In genomic region chr7:45492951-45493350, GRCm38 (mm10) we compare ENCODE assay signal across 22 mouse cellular contexts. TPM values are rescaled to one million over a fixed set of nuclear protein-coding genes. Genes with fewer than 3 reads are reported as not detected.
DNase-seq lines count a peak whose midpoint lies in the region; ATAC-seq lines count a peak whose summit lies in the region.
"Had no signal": no experiment of that assay in that cellular context is flagged by ENCODE, and none has a peak within 500 bp of the region (broad histone marks: within the 10 kb centered on the region; RNA-seq: fewer than 3 reads in every experiment).

No protein-coding gene starts in this region.

- H3K27ac ChIP-seq in liver, embryonic 12.5 days: peak overlapping the region; percentile 17; the same call in 1 of the 2 replicates
- H3K27ac ChIP-seq in liver, embryonic 11.5 days (ENCODE audit: low read depth, low read length): no peak overlapping the region
- no peak overlapping the region for H3K27ac ChIP-seq in hindbrain, embryonic 14.5 days
- H3K27ac ChIP-seq in limb, embryonic 10.5 days: no peak overlapping the region
- no peak overlapping the region for H3K27ac ChIP-seq in midbrain, embryonic 13.5 days
- H3K27ac ChIP-seq: forebrain, embryonic 12.5 days; kidney, postnatal 0 days; liver, embryonic 15.5 days had no signal

- no peaks in the 10 kb centered on the region for H3K27me3 ChIP-seq in liver, embryonic 12.5 days (replicated peaks)
- no peaks in the 10 kb centered on the region for H3K27me3 ChIP-seq in liver, embryonic 11.5 days (replicated peaks; ENCODE audit: control insufficient read depth, insufficient read depth, low read length)
- H3K27me3 ChIP-seq in hindbrain, embryonic 14.5 days (ENCODE audit: control insufficient read depth, insufficient read depth, low read length): no peaks in the 10 kb centered on the region
- H3K27me3 ChIP-seq in limb, embryonic 10.5 days (ENCODE audit: low read depth, poor library complexity, severe bottlenecking): no peaks in the 10 kb centered on the region
- H3K27me3 ChIP-seq in midbrain, embryonic 13.5 days: no peaks in the 10 kb centered on the region
- H3K27me3 ChIP-seq: forebrain, embryonic 12.5 days; liver, embryonic 15.5 days; stomach, embryonic 15.5 days had no signal

- no peak overlapping the region for H3K4me3 ChIP-seq in liver, embryonic 12.5 days
- H3K4me3 ChIP-seq in liver, embryonic 11.5 days (ENCODE audit: low read depth, low read length): no peak overlapping the region
- H3K4me3 ChIP-seq in hindbrain, embryonic 14.5 days (replicated peaks; ENCODE audit: low read length): no peak overlapping the region
- no peak overlapping the region for H3K4me3 ChIP-seq in limb, embryonic 10.5 days
- H3K4me3 ChIP-seq in midbrain, embryonic 13.5 days (replicated peaks): no peak overlapping the region
- H3K4me3 ChIP-seq: forebrain, embryonic 12.5 days; liver, embryonic 15.5 days; stomach, embryonic 15.5 days had no signal

- no peaks in the 10 kb centered on the region for H3K9me3 ChIP-seq in liver, embryonic 12.5 days (replicated peaks)
- H3K9me3 ChIP-seq in liver, embryonic 11.5 days (ENCODE audit: control insufficient read depth, low read length): no peaks in the 10 kb centered on the region
- H3K9me3 ChIP-seq in hindbrain, embryonic 14.5 days (ENCODE audit: control insufficient read depth, low read length): no peaks in the 10 kb centered on the region
- H3K9me3 ChIP-seq in limb, embryonic 10.5 days (replicated peaks): no peaks in the 10 kb centered on the region
- H3K9me3 ChIP-seq in midbrain, embryonic 13.5 days: no peaks in the 10 kb centered on the region
- H3K9me3 ChIP-seq: forebrain, embryonic 12.5 days; liver, embryonic 15.5 days; stomach, embryonic 15.5 days had no signal

- H3K4me1 ChIP-seq in liver, embryonic 12.5 days: peaks cover 59% of the 10 kb centered on the region
- peaks cover 28% of the 10 kb centered on the region for H3K4me1 ChIP-seq in liver, embryonic 11.5 days (replicated peaks; ENCODE audit: control insufficient read depth, insufficient read depth, low read length)
- H3K4me1 ChIP-seq in hindbrain, embryonic 14.5 days (replicated peaks; ENCODE audit: control insufficient read depth, insufficient read depth, low read length): peaks cover 11% of the 10 kb centered on the region; the same call in 1 of the 2 replicates
- H3K4me1 ChIP-seq in limb, embryonic 10.5 days: peaks cover 30% of the 10 kb centered on the region
- H3K4me1 ChIP-seq in midbrain, embryonic 13.5 days (replicated peaks): peaks cover 23% of the 10 kb centered on the region

- intact Hi-C loops in gastrocnemius, postnatal 14 days (cut with DNase I; ENCODE audit: low total_unique reads): no loop called here

- peak; percentile 77; the same call in 1 of the 2 replicates for ATAC-seq in cerebellum, adult (ENCODE audit: insufficient number of reproducible peaks, low FRiP score, low TSS enrichment)
- no peak for ATAC-seq in liver, embryonic 12.5 days
- no peak for ATAC-seq in liver, embryonic 11.5 days (replicated peaks; ENCODE audit: low FRiP score)
- ATAC-seq in hindbrain, embryonic 14.5 days (ENCODE audit: low FRiP score): no peak
- no peak for ATAC-seq in midbrain, embryonic 13.5 days
- ATAC-seq: intestine, embryonic 16.5 days had no signal

- H3K4me2 ChIP-seq in liver, embryonic 12.5 days: no peak overlapping the region
- no peak overlapping the region for H3K4me2 ChIP-seq in liver, embryonic 11.5 days
- no peak overlapping the region for H3K4me2 ChIP-seq in hindbrain, embryonic 14.5 days (replicated peaks)
- H3K4me2 ChIP-seq in midbrain, embryonic 13.5 days (replicated peaks): no peak overlapping the region
- H3K4me2 ChIP-seq: forebrain, embryonic 12.5 days; liver, embryonic 15.5 days; stomach, embryonic 15.5 days had no signal

- H3K36me3 ChIP-seq in liver, embryonic 12.5 days: peaks cover 61% of the 10 kb centered on the region
- H3K36me3 ChIP-seq in liver, embryonic 11.5 days (ENCODE audit: control insufficient read depth, insufficient read depth, low read length): peaks cover 27% of the 10 kb centered on the region
- peaks cover 61% of the 10 kb centered on the region for H3K36me3 ChIP-seq in hindbrain, embryonic 14.5 days (replicated peaks; ENCODE audit: control insufficient read depth, insufficient read depth)
- H3K36me3 ChIP-seq in limb, embryonic 10.5 days: peaks cover 61% of the 10 kb centered on the region
- H3K36me3 ChIP-seq in midbrain, embryonic 13.5 days: peaks cover 61% of the 10 kb centered on the region

- DNase-seq in cerebellum, postnatal 4 days (ENCODE audit: low spot score in 2 of 2): no peak
- DNase-seq in liver, embryonic 11.5 days (ENCODE audit: low spot score): no peak
- peak; percentile 47 for DNase-seq in gastrocnemius, postnatal 14 days
- no peak for DNase-seq in hindbrain, embryonic 14.5 days (ENCODE audit: low spot score)
- DNase-seq in limb, embryonic 10.5 days (ENCODE audit: low spot score): no peak
- DNase-seq: adrenal gland, adult 8-10 months; layer of hippocampus, adult 9-11 months; lung, postnatal 4 days; midbrain, embryonic 14.5 days; right cerebral cortex, postnatal 4 days; thymus, postnatal 25 days had no signal

- 88% methylated on average over 5 of the region's 5 CpGs for WGBS in liver, embryonic 12.5 days (ENCODE audit: insufficient replicate concordance)
- 93% methylated on average over 5 of the region's 5 CpGs for WGBS in liver, embryonic 11.5 days
- 98% methylated on average over 5 of the region's 5 CpGs for WGBS in hindbrain, embryonic 14.5 days
- WGBS in limb, embryonic 10.5 days: 97% methylated on average over 5 of the region's 5 CpGs
- WGBS in midbrain, embryonic 13.5 days: 95% methylated on average over 5 of the region's 5 CpGs

- H3K9ac ChIP-seq in liver, embryonic 12.5 days: no peak overlapping the region
- no peak overlapping the region for H3K9ac ChIP-seq in liver, embryonic 11.5 days (ENCODE audit: low read depth, low read length)
- H3K9ac ChIP-seq in hindbrain, embryonic 14.5 days: no peak overlapping the region
- H3K9ac ChIP-seq in midbrain, embryonic 13.5 days (replicated peaks): no peak overlapping the region
- H3K9ac ChIP-seq: forebrain, embryonic 12.5 days; liver, embryonic 15.5 days; stomach, embryonic 15.5 days had no signal

RNA-seq across cellular contexts. Expression of gene Dhdh, which starts 4.3 kb away (rescaled TPM):
- 2.8 and 3.1 TPM in 2 replicates for polyA plus RNA-seq in liver, embryonic 12.5 days (2016; fragmentation: Nextera tagmentation; extraction: Ambion mirVana)
- 4.9 and 5.8 TPM in 2 replicates for polyA plus RNA-seq in liver, embryonic 11.5 days (2014; fragmentation: Nextera tagmentation; extraction: Ambion mirVana)
- 10 to 100 TPM in 1 of 2 experiments, 1 to 10 TPM in 1; 9.4 to 10.5 TPM for total RNA-seq in gastrocnemius, postnatal 14 days (2021)
- polyA plus RNA-seq in hindbrain, embryonic 14.5 days (2014; fragmentation: Nextera tagmentation; extraction: Ambion mirVana): 2.8 and 3.6 TPM in 2 replicates
- polyA plus RNA-seq in limb, embryonic 10.5 days (2016; fragmentation: Nextera tagmentation; extraction: Ambion mirVana): 4.9 and 5.8 TPM in 2 replicates
- 3.3 and 3.6 TPM in 2 replicates for polyA plus RNA-seq in midbrain, embryonic 13.5 days (2015; fragmentation: Nextera tagmentation; extraction: Ambion mirVana)

RNA-seq across cellular contexts. Expression of gene Gm45808, which starts 6.3 kb away (rescaled TPM):
- polyA plus RNA-seq in liver, embryonic 12.5 days (2016; fragmentation: Nextera tagmentation; extraction: Ambion mirVana): not detected in 2 replicates
- polyA plus RNA-seq in liver, embryonic 11.5 days (2014; fragmentation: Nextera tagmentation; extraction: Ambion mirVana): not detected in 2 replicates
- 1 to 10 TPM; 6.0 to 6.2 TPM for total RNA-seq in gastrocnemius, postnatal 14 days (2021)
- not detected in 2 replicates for polyA plus RNA-seq in hindbrain, embryonic 14.5 days (2014; fragmentation: Nextera tagmentation; extraction: Ambion mirVana)
- not detected in 2 replicates for polyA plus RNA-seq in limb, embryonic 10.5 days (2016; fragmentation: Nextera tagmentation; extraction: Ambion mirVana)
- not detected in 2 replicates for polyA plus RNA-seq in midbrain, embryonic 13.5 days (2015; fragmentation: Nextera tagmentation; extraction: Ambion mirVana)
- total RNA-seq: hematopoietic stem cell, adult 5-6 weeks; left cerebral cortex, postnatal 10 days had no signal
- polyA plus RNA-seq: embryonic facial prominence, embryonic 14.5 days; forebrain, embryonic 12.5 days; intestine, embryonic 16.5 days; kidney, postnatal 0 days; liver, embryonic 15.5 days; midbrain, embryonic 14.5 days; stomach, embryonic 15.5 days had no signal

RNA-seq across cellular contexts. Expression of gene Tulp2, which starts 11.3 kb away (rescaled TPM):
- 1.9 and 2.0 TPM in 2 replicates for polyA plus RNA-seq in liver, embryonic 12.5 days (2016; fragmentation: Nextera tagmentation; extraction: Ambion mirVana)
- polyA plus RNA-seq in liver, embryonic 11.5 days (2014; fragmentation: Nextera tagmentation; extraction: Ambion mirVana): 2.3 and 3.2 TPM in 2 replicates
- not detected for total RNA-seq in gastrocnemius, postnatal 14 days (2021)
- polyA plus RNA-seq in hindbrain, embryonic 14.5 days (2014; fragmentation: Nextera tagmentation; extraction: Ambion mirVana): 0.13 and 0.35 TPM in 2 replicates
- 1.8 and 2.2 TPM in 2 replicates for polyA plus RNA-seq in limb, embryonic 10.5 days (2016; fragmentation: Nextera tagmentation; extraction: Ambion mirVana)
- polyA plus RNA-seq in midbrain, embryonic 13.5 days (2015; fragmentation: Nextera tagmentation; extraction: Ambion mirVana): 0.22 TPM in 1 of 2 replicates, not detected in the other
- total RNA-seq: hematopoietic stem cell, adult 5-6 weeks; left cerebral cortex, postnatal 10 days had no signal

RNA-seq across cellular contexts. Expression of gene Nucb1, which starts 17.3 kb away (rescaled TPM):
- polyA plus RNA-seq in liver, embryonic 12.5 days (2016; fragmentation: Nextera tagmentation; extraction: Ambion mirVana): 140 and 146 TPM in 2 replicates
- polyA plus RNA-seq in liver, embryonic 11.5 days (2014; fragmentation: Nextera tagmentation; extraction: Ambion mirVana): 149 and 153 TPM in 2 replicates
- 100 to 1,000 TPM; 100 TPM for total RNA-seq in gastrocnemius, postnatal 14 days (2021)
- 121 and 122 TPM in 2 replicates for polyA plus RNA-seq in hindbrain, embryonic 14.5 days (2014; fragmentation: Nextera tagmentation; extraction: Ambion mirVana)
- 116 and 125 TPM in 2 replicates for polyA plus RNA-seq in limb, embryonic 10.5 days (2016; fragmentation: Nextera tagmentation; extraction: Ambion mirVana)
- 86.7 and 101 TPM in 2 replicates for polyA plus RNA-seq in midbrain, embryonic 13.5 days (2015; fragmentation: Nextera tagmentation; extraction: Ambion mirVana)

RNA-seq across cellular contexts. Expression of gene Bax, which starts 26.3 kb away (rescaled TPM):
- 147 and 155 TPM in 2 replicates for polyA plus RNA-seq in liver, embryonic 12.5 days (2016; fragmentation: Nextera tagmentation; extraction: Ambion mirVana)
- 190 and 212 TPM in 2 replicates for polyA plus RNA-seq in liver, embryonic 11.5 days (2014; fragmentation: Nextera tagmentation; extraction: Ambion mirVana)
- 10 to 100 TPM; 20.1 to 22.4 TPM for total RNA-seq in gastrocnemius, postnatal 14 days (2021)
- polyA plus RNA-seq in hindbrain, embryonic 14.5 days (2014; fragmentation: Nextera tagmentation; extraction: Ambion mirVana): 182 and 190 TPM in 2 replicates
- polyA plus RNA-seq in limb, embryonic 10.5 days (2016; fragmentation: Nextera tagmentation; extraction: Ambion mirVana): 248 and 297 TPM in 2 replicates
- polyA plus RNA-seq in midbrain, embryonic 13.5 days (2015; fragmentation: Nextera tagmentation; extraction: Ambion mirVana): 259 and 265 TPM in 2 replicates
